Mouse (Mus musculus): ENCODE results near the gene Olfr1161. TPM values are rescaled to one million over a fixed set of nuclear protein-coding genes. Genes with fewer than 3 reads are reported as not detected.
"Not testable (repeated sequence)": the region's sequence is repeated elsewhere in the genome, so short reads cannot be mapped to it uniquely, and the experiment has no call there.

Gene Olfr1161
- not detected for total RNA-seq (2021)

- intact Hi-C loops (cut with DNase I); DNase-seq: not testable (repeated sequence)
Measured at GRCm38 (mm10) chr2:88022474-88022873, at the start of gene Olfr1161. TSS of gene Olfr1161 (plus strand) at chr2:88022774.

DNA sequence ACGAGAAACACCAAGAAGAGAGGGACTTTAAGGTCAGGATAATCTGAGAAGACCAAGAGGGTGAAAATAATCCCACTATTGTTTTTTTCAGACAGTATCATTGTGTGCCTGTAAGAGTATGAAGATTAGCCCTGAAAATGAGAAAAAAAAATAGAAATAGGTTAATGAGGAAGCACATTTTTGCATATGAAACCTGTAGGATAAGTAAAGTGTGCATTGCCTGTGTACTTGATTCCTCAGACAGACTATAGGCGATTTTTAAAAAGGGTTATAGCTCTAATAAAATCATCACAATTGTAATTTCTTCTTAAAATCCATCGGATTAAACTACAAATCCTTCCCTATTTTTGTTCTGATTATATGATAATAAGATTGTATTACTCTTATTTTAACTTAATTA lies 48.0 kb upstream of the Olfr1161 start, which contains the start of gene Olfr74:
Gene Olfr74 (minus strand): TSS at position 101 of the 400 bp plus-strand sequence.
- intact Hi-C loops (cut with DNase I): no loop called here
- DNase-seq: no peak

- DNase-seq: no peak
- intact Hi-C loops (cut with DNase I): no loop called here
Measured at GRCm38 (mm10) chr2:87989813-87990212, 32.8 kb upstream of the Olfr1161 start, which contains the start of gene Olfr1158. TSS of gene Olfr1158 (plus strand) at chr2:87990113.

GRCm38 (mm10) chr2:88007515-88008318 lies 14.9 kb upstream of the Olfr1161 start, which contains the start of gene Olfr1160:
TSS of gene Olfr1160 (minus strand) at chr2:88008268.
- no peak for DNase-seq
- intact Hi-C loops (cut with DNase I): no loop called here

GRCm38 (mm10) chr2:88037599-88037998 lies 15.0 kb downstream of the Olfr1161 start, which contains the start of gene Olfr73:
TSS of gene Olfr73 (minus strand) at chr2:88037699.
- intact Hi-C loops (cut with DNase I): no loop called here
- no peak for DNase-seq

GRCm38 (mm10) chr2:88051029-88051428 lies 28.5 kb downstream of the Olfr1161 start, which contains the start of gene Olfr1162:
TSS of gene Olfr1162 (minus strand) at chr2:88051129.
- intact Hi-C loops (cut with DNase I): no loop called here
- DNase-seq: no peak

DNA sequence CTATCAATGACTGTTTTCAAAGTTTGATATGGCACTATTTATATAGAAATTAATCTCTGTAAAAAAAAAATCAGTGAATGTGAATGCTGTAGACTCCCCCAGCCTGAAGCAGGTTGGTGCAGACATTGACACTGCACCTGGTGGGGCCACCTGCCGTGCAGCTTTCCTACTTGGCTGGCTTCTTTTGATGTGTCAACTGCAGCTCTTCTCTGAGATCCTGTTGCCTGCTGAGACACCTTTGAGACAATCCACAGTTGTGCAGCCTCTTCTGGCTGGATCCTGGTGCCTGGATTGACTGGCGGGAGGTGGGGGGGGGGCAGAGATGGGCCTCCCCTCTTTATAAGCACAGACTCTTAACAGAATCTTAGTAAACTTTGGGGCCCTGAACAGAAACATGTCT lies 41.0 kb downstream of the Olfr1161 start:
- intact Hi-C loops (cut with DNase I): no loop called here
- DNase-seq: no peak

GRCm38 (mm10) chr2:88071730-88072129 lies 49.2 kb downstream of the Olfr1161 start, which contains the start of gene Olfr1163:
TSS of gene Olfr1163 (minus strand) at chr2:88071830.
- intact Hi-C loops (cut with DNase I): no loop called here
- no peak for DNase-seq

Other genes with a start within 250 kb of the Olfr1161 start
- gene Olfr152, start 243.3 kb upstream of the Olfr1161 start, total RNA-seq (2021): not detected
- gene Olfr1143, start 222.2 kb upstream of the Olfr1161 start, total RNA-seq (2021): not detected
- gene Olfr1145, start 213.0 kb upstream of the Olfr1161 start, total RNA-seq (2021): not detected
- gene Olfr1148, start 192.2 kb upstream of the Olfr1161 start, total RNA-seq (2021): not detected
- gene Olfr1150-ps1, start 178.8 kb upstream of the Olfr1161 start, total RNA-seq (2021): not detected
- gene Olfr1151, start 166.9 kb upstream of the Olfr1161 start, total RNA-seq (2021): not detected
- gene Olfr1152, start 156.3 kb upstream of the Olfr1161 start, total RNA-seq (2021): not detected
- not detected for gene Olfr1153, start 127.8 kb upstream of the Olfr1161 start, total RNA-seq (2021)
- not detected for gene Olfr1154, start 117.6 kb upstream of the Olfr1161 start, total RNA-seq (2021)
- gene Olfr1155, start 77.6 kb upstream of the Olfr1161 start, total RNA-seq (2021): not detected
- not detected for gene Olfr1156, start 69.7 kb upstream of the Olfr1161 start, total RNA-seq (2021)
- not detected for gene Olfr1157, start 54.5 kb upstream of the Olfr1161 start, total RNA-seq (2021)
- not detected for gene Olfr74, start 48.1 kb upstream of the Olfr1161 start, total RNA-seq (2021)
- not detected for gene Olfr1158, start 32.7 kb upstream of the Olfr1161 start, total RNA-seq (2021)
- not detected for gene Olfr1160, start 14.5 kb upstream of the Olfr1161 start, total RNA-seq (2021)
- gene Olfr73, start 14.9 kb downstream of the Olfr1161 start, total RNA-seq (2021): not detected
- not detected for gene Olfr1162, start 28.4 kb downstream of the Olfr1161 start, total RNA-seq (2021)
- not detected for gene Olfr1163, start 49.1 kb downstream of the Olfr1161 start, total RNA-seq (2021)
- gene Olfr1164, start 71.2 kb downstream of the Olfr1161 start, total RNA-seq (2021): not detected
- gene Olfr1166, start 105.5 kb downstream of the Olfr1161 start, total RNA-seq (2021): not detected
- gene Olfr1167, start 132.4 kb downstream of the Olfr1161 start, total RNA-seq (2021): not detected
- not detected for gene Olfr1168, start 159.1 kb downstream of the Olfr1161 start, total RNA-seq (2021)
- not detected for gene Olfr1170, start 205.6 kb downstream of the Olfr1161 start, total RNA-seq (2021)

Data from heart, postnatal 36 days (tissue).